Mouse (Mus musculus): ENCODE measurements around the gene Gdi2.
"Not testable (repeated sequence)": the region's sequence is repeated elsewhere in the genome, so short reads cannot be mapped to it uniquely, and the experiment has no call there.

Gdi2 gene

GRCm38 (mm10) chr13:3537594-3538222 lies at the start of gene Gdi2:
Gene Gdi2 (plus strand): TSS chr13:3538063.
- DNase-seq = peak; percentile 96 to 97

GRCm38 (mm10) chr13:3495526-3495925 lies 42.3 kb upstream of the Gdi2 start:
- DNase-seq = no peak

GRCm38 (mm10) chr13:3501014-3501413 lies 36.8 kb upstream of the Gdi2 start:
- not testable (repeated sequence) for DNase-seq

- DNase-seq = peak; percentile 41 to 46
Measured at GRCm38 (mm10) chr13:3515351-3515750, 22.5 kb upstream of the Gdi2 start.

- DNase-seq = not testable (repeated sequence)
Measured at GRCm38 (mm10) chr13:3519357-3519756, 18.5 kb upstream of the Gdi2 start.

GRCm38 (mm10) chr13:3519994-3520393 lies 17.9 kb upstream of the Gdi2 start:
- not testable (repeated sequence) for DNase-seq

GRCm38 (mm10) chr13:3523459-3523858 lies 14.4 kb upstream of the Gdi2 start:
- peak in 1 of 2 experiments; percentile 8 for DNase-seq

- DNase-seq = no peak
Measured at GRCm38 (mm10) chr13:3523946-3524345, 13.9 kb upstream of the Gdi2 start.

- no peak for DNase-seq
Measured at GRCm38 (mm10) chr13:3525611-3526051, 12.2 kb upstream of the Gdi2 start.

GRCm38 (mm10) chr13:3526328-3526727 lies 11.5 kb upstream of the Gdi2 start:
- peak; percentile 76 to 80 for DNase-seq

- DNase-seq = no peak
Measured at GRCm38 (mm10) chr13:3530451-3530850, 7.4 kb upstream of the Gdi2 start.

GRCm38 (mm10) chr13:3531176-3531575 lies 6.7 kb upstream of the Gdi2 start:
- DNase-seq = not testable (repeated sequence)

- no peak for DNase-seq
Measured at GRCm38 (mm10) chr13:3531692-3532320, 6.1 kb upstream of the Gdi2 start.

- DNase-seq = no peak
Measured at GRCm38 (mm10) chr13:3532451-3532850, 5.4 kb upstream of the Gdi2 start.

GRCm38 (mm10) chr13:3534146-3534545 lies 3.7 kb upstream of the Gdi2 start:
- no peak for DNase-seq

GRCm38 (mm10) chr13:3538223-3538968 lies 533 bp downstream of the Gdi2 start:
- peak; percentile 45 to 57 for DNase-seq

- DNase-seq = peak; percentile 57 to 59
Measured at GRCm38 (mm10) chr13:3538969-3539562, 1.2 kb downstream of the Gdi2 start.

- DNase-seq = no peak
Measured at GRCm38 (mm10) chr13:3540166-3540565, 2.3 kb downstream of the Gdi2 start.

GRCm38 (mm10) chr13:3541159-3541782 lies 3.4 kb downstream of the Gdi2 start:
- DNase-seq = peak; percentile 36 to 41

GRCm38 (mm10) chr13:3544077-3544874 lies 6.4 kb downstream of the Gdi2 start:
- no peak for DNase-seq

- DNase-seq = no peak
Measured at GRCm38 (mm10) chr13:3544925-3545324, 7.1 kb downstream of the Gdi2 start.

- DNase-seq = no peak
Measured at GRCm38 (mm10) chr13:3547410-3547809, 9.5 kb downstream of the Gdi2 start.
